Mouse (Mus musculus) MEL (cell line): ENCODE data around the gene Clhc1.

Experiments
- CTCF ChIP-seq, 3 experiments: IDR thresholded peaks in 2 of 3; conservative IDR thresholded peaks in 1 of 3; 2 replicates each; pipeline ENCODE4 v1.5.1; 2011 to 2012; ENCODE audit warnings: low read length in 3 of 3, low read depth in 2 of 3, mild to moderate bottlenecking in 2 of 3, improper control_type of control experiment in 1 of 3, inconsistent platforms in 1 of 3, mixed read lengths in 1 of 3, moderate library complexity in 1 of 3; ENCODE audit not compliant: control insufficient read depth in 1 of 3, insufficient read depth in 1 of 3, poor library complexity in 1 of 3, severe bottlenecking in 1 of 3
- EP300 ChIP-seq, 2 experiments: IDR thresholded peaks; 2 replicates each; pipeline ENCODE4 v1.6.1; 2011; ENCODE audit warnings: improper control_type of control experiment in 2 of 2, low read length in 2 of 2, low read depth in 1 of 2, mild to moderate bottlenecking in 1 of 2
- ETS1 ChIP-seq: IDR thresholded peaks from 2 replicates; pipeline ENCODE4 v1.6.1; 2012; ENCODE audit warnings: low read depth, mild to moderate bottlenecking, inconsistent platforms, low read length, improper control_type of control experiment, moderate library complexity
- SIN3A ChIP-seq: IDR thresholded peaks from 2 replicates; pipeline ENCODE4 v1.6.1; 2012; ENCODE audit warnings: low read length, improper control_type of control experiment, inconsistent platforms
- SMC3 ChIP-seq: IDR thresholded peaks from 2 replicates; pipeline ENCODE4 v1.6.1; 2011; ENCODE audit warnings: low read depth, low read length, improper control_type of control experiment
- TAL1 ChIP-seq: IDR thresholded peaks from 2 replicates; pipeline ENCODE4 v1.6.1; 2012; ENCODE audit warnings: mild to moderate bottlenecking, inconsistent platforms, low read length, moderate library complexity, mixed read lengths
- UBTF ChIP-seq: IDR thresholded peaks from 2 replicates; pipeline ENCODE4 v1.6.1; 2012; ENCODE audit warnings: low read depth, mild to moderate bottlenecking, inconsistent platforms, low read length, improper control_type of control experiment, moderate library complexity, borderline replicate concordance; ENCODE audit not compliant: insufficient read depth

- TF ChIP-seq TAL1: no peak
- TF ChIP-seq CTCF (IDR thresholded peaks at IDR 0.05 in 2 of 3, conservative IDR thresholded peaks at IDR 0.05 in 1 of 3; ENCODE audit: control insufficient read depth in 1 of 3, insufficient read depth in 1 of 3, low read depth in 2 of 3, low read length in 3 of 3, poor library complexity in 1 of 3, severe bottlenecking in 1 of 3): no peak
- TF ChIP-seq UBTF: no peak
- TF ChIP-seq SMC3: no peak
- TF ChIP-seq EP300 (IDR thresholded peaks at IDR 0.05; ENCODE audit: low read depth in 1 of 2, low read length in 2 of 2): no peak
- TF ChIP-seq ETS1: no peak
- no peak for TF ChIP-seq SIN3A
These were observed 15.7 kb downstream of the Clhc1 start for GRCm38 (mm10) chr11:29563406-29563805.
